Mouse (Mus musculus) CH12.LX (cell line): ENCODE data around the gene Abhd6. TPM values are rescaled to one million over a fixed set of nuclear protein-coding genes. Genes with fewer than 3 reads are reported as not detected.

Source experiments
- DNase-seq: peaks from one replicate; pipeline ENCODE4 v3.0.0-alpha.2; 2013; ENCODE audit errors: extremely low read depth
- H3K27ac ChIP-seq: 2 replicates; pipeline ENCODE4 v1.5.1; 2012; ENCODE audit warnings: low read depth, mild to moderate bottlenecking, control low read depth, moderate library complexity; ENCODE audit not compliant: insufficient read depth
- H3K27me3 ChIP-seq: replicated peaks from 2 replicates; pipeline ENCODE3; 2012; ENCODE audit warnings: inconsistent platforms
- H3K36me3 ChIP-seq, 2 experiments: replicated peaks in 1 of 2; 2 replicates each; pipeline versions ENCODE3 to v1.6.1; 2012; ENCODE audit warnings: inconsistent platforms in 1 of 2, low read length in 1 of 2, mild to moderate bottlenecking in 1 of 2, mixed read lengths in 1 of 2, moderate library complexity in 1 of 2; ENCODE audit not compliant: control insufficient read depth in 1 of 2, insufficient read depth in 1 of 2
- H3K4me1 ChIP-seq, 2 experiments: 2 replicates each; pipeline ENCODE4 v1.6.1; 2012; ENCODE audit warnings: inconsistent platforms in 1 of 2, moderate library complexity in 1 of 2; ENCODE audit not compliant: insufficient read depth in 2 of 2, control insufficient read depth in 1 of 2
- H3K4me2 ChIP-seq: 2 replicates; pipeline ENCODE4 v1.6.1; 2012; ENCODE audit warnings: low read depth, mild to moderate bottlenecking, control low read depth; ENCODE audit not compliant: poor library complexity, insufficient read depth, severe bottlenecking
- H3K4me3 ChIP-seq, 3 experiments: fragments of 150-350 bp in 1 of 3; sonication (generic) in 1 of 3; replicated peaks in 1 of 3; 2 replicates each; pipeline versions ENCODE3 to v1.5.1; 2011 to 2012; ENCODE audit warnings: low read depth in 2 of 3, low read length in 2 of 3, mild to moderate bottlenecking in 2 of 3, moderate library complexity in 2 of 3, control low read depth in 1 of 3, improper control_type of control experiment in 1 of 3, inconsistent platforms in 1 of 3, mixed read lengths in 1 of 3; ENCODE audit not compliant: poor library complexity in 1 of 3
- H3K79me2 ChIP-seq: replicated peaks from 2 replicates; pipeline ENCODE4 v1.6.1; 2012; ENCODE audit warnings: mild to moderate bottlenecking, moderate library complexity; ENCODE audit not compliant: control insufficient read depth, poor library complexity, insufficient read depth, severe bottlenecking; ENCODE audit errors: extremely low read depth
- H3K9ac ChIP-seq: 2 replicates; pipeline ENCODE4 v1.6.1; 2012; ENCODE audit warnings: low read depth, mild to moderate bottlenecking, control low read depth, moderate library complexity; ENCODE audit not compliant: insufficient read depth
- H3K9me3 ChIP-seq: replicated peaks from 2 replicates; pipeline ENCODE3; 2012; ENCODE audit warnings: low read length, inconsistent platforms, mixed read lengths
- BHLHE40 ChIP-seq: IDR thresholded peaks from 2 replicates; pipeline ENCODE4 v1.6.1; 2011; ENCODE audit warnings: mild to moderate bottlenecking, low read depth, low read length, improper control_type of control experiment
- CHD2 ChIP-seq: IDR thresholded peaks from 2 replicates; pipeline ENCODE4 v1.6.1; 2011; ENCODE audit warnings: low read length, improper control_type of control experiment
- CTCF ChIP-seq, 2 experiments: IDR thresholded peaks in 1 of 2; conservative IDR thresholded peaks in 1 of 2; 2 replicates each; pipeline ENCODE4 v1.5.1; 2011 to 2012; ENCODE audit warnings: low read depth in 2 of 2, low read length in 2 of 2, improper control_type of control experiment in 1 of 2, inconsistent platforms in 1 of 2, mild to moderate bottlenecking in 1 of 2, moderate library complexity in 1 of 2
- E2F4 ChIP-seq: IDR thresholded peaks from 2 replicates; pipeline ENCODE4 v1.6.1; 2011; ENCODE audit warnings: low read depth, low read length, improper control_type of control experiment; ENCODE audit not compliant: insufficient replicate concordance
- ELF1 ChIP-seq: IDR thresholded peaks from 2 replicates; pipeline ENCODE4 v1.6.1; 2014; ENCODE audit warnings: low read depth, mild to moderate bottlenecking, inconsistent platforms, low read length, improper control_type of control experiment
- EP300 ChIP-seq: IDR thresholded peaks from 2 replicates; pipeline ENCODE4 v1.6.1; 2011; ENCODE audit warnings: low read length, improper control_type of control experiment
- ETS1 ChIP-seq: conservative IDR thresholded peaks from 2 replicates; pipeline ENCODE4 v1.6.1; 2012; ENCODE audit warnings: low read depth, mild to moderate bottlenecking, inconsistent platforms, low read length, improper control_type of control experiment, moderate library complexity
- HCFC1 ChIP-seq: IDR thresholded peaks from 2 replicates; pipeline ENCODE4 v1.6.1; 2012; ENCODE audit warnings: low read depth, mild to moderate bottlenecking, inconsistent platforms, low read length, improper control_type of control experiment
- IRF4 ChIP-seq: IDR thresholded peaks from 2 replicates; pipeline ENCODE4 v1.6.1; 2014; ENCODE audit warnings: low read depth, mild to moderate bottlenecking, inconsistent platforms, low read length, improper control_type of control experiment
- JUN ChIP-seq: IDR thresholded peaks from 2 replicates; pipeline ENCODE4 v1.6.1; 2011; ENCODE audit warnings: low read depth, mild to moderate bottlenecking, low read length, improper control_type of control experiment, moderate library complexity; ENCODE audit not compliant: insufficient read depth
- KAT2A ChIP-seq: IDR thresholded peaks from 2 replicates; pipeline ENCODE4 v1.6.1; 2012; ENCODE audit warnings: low read length, improper control_type of control experiment, inconsistent platforms; ENCODE audit not compliant: insufficient replicate concordance
- MAFK ChIP-seq: IDR thresholded peaks from 2 replicates; pipeline ENCODE4 v1.6.1; 2011; ENCODE audit warnings: low read length, improper control_type of control experiment; ENCODE audit not compliant: insufficient replicate concordance
- MAX ChIP-seq: IDR thresholded peaks from 2 replicates; pipeline ENCODE4 v1.6.1; 2011; ENCODE audit warnings: low read length, improper control_type of control experiment
- MAZ ChIP-seq: IDR thresholded peaks from 2 replicates; pipeline ENCODE4 v1.6.1; 2012; ENCODE audit warnings: low read depth, mild to moderate bottlenecking, inconsistent platforms, low read length, improper control_type of control experiment, moderate library complexity
- MEF2A ChIP-seq: IDR thresholded peaks from 2 replicates; pipeline ENCODE4 v1.6.1; 2014; ENCODE audit warnings: low read depth, mild to moderate bottlenecking, inconsistent platforms, low read length, improper control_type of control experiment, borderline replicate concordance
- MXI1 ChIP-seq: IDR thresholded peaks from 2 replicates; pipeline ENCODE4 v1.6.1; 2011; ENCODE audit warnings: mild to moderate bottlenecking, low read depth, low read length, improper control_type of control experiment
- MYC ChIP-seq: IDR thresholded peaks from 2 replicates; pipeline ENCODE4 v1.6.1; 2011; ENCODE audit warnings: low read depth, mild to moderate bottlenecking, improper control_type of control experiment, low read length
- NRF1 ChIP-seq: IDR thresholded peaks from 2 replicates; pipeline ENCODE4 v1.6.1; 2014; ENCODE audit warnings: low read depth, mild to moderate bottlenecking, inconsistent platforms, low read length, improper control_type of control experiment, moderate library complexity
- PAX5 ChIP-seq: IDR thresholded peaks from 2 replicates; pipeline ENCODE4 v1.6.1; 2012; ENCODE audit warnings: low read length, inconsistent platforms, mixed read lengths
- POLR2A ChIP-seq: IDR thresholded peaks from 2 replicates; pipeline ENCODE4 v1.6.1; 2011; ENCODE audit warnings: low read depth, mild to moderate bottlenecking, improper control_type of control experiment, low read length
- RCOR1 ChIP-seq: conservative IDR thresholded peaks from 2 replicates; pipeline ENCODE4 v1.6.1; 2012; ENCODE audit warnings: low read depth, mild to moderate bottlenecking, inconsistent platforms, low read length, improper control_type of control experiment
- TBP ChIP-seq: conservative IDR thresholded peaks from 2 replicates; pipeline ENCODE4 v1.6.1; 2011; ENCODE audit warnings: low read depth, low read length, improper control_type of control experiment
- TCF12 ChIP-seq: IDR thresholded peaks from 2 replicates; pipeline ENCODE4 v1.6.1; 2014; ENCODE audit warnings: low read depth, mild to moderate bottlenecking, inconsistent platforms, low read length, improper control_type of control experiment
- ZC3H11A ChIP-seq: IDR thresholded peaks from 2 replicates; pipeline ENCODE4 v1.6.1; 2012; ENCODE audit warnings: low read depth, mild to moderate bottlenecking, inconsistent platforms, low read length, improper control_type of control experiment
- ZKSCAN1 ChIP-seq: IDR thresholded peaks from 2 replicates; pipeline ENCODE4 v1.6.1; 2012; ENCODE audit warnings: low read depth, inconsistent platforms, low read length, improper control_type of control experiment, borderline replicate concordance
- ZMIZ1 ChIP-seq: IDR thresholded peaks from 2 replicates; pipeline ENCODE4 v1.6.1; 2012; ENCODE audit warnings: low read depth, mild to moderate bottlenecking, inconsistent platforms, low read length, improper control_type of control experiment
- dilution Hi-C: fragments of 300-500 bp; cut with MboI; formaldehyde crosslinking; loops from 2 replicates; pipeline ENCODE4 v1.14.3; 2020; ENCODE audit warnings: low sequenced_read_pairs; ENCODE audit not compliant: extremely low pct_unique_long_range_greater_than_20kb, extremely low pct_ligation_motif_present
- in situ Hi-C: fragments of 300-500 bp; cut with MboI; formaldehyde crosslinking; loops from 3 replicates; pipeline ENCODE4 v1.14.3; 2019; ENCODE audit warnings: low sequenced_read_pairs, low pct_ligation_motif_present, low pct_unique_long_range_greater_than_20kb, mixed read lengths
- polyA plus RNA-seq: library from polyadenylated mRNA; unstranded; fragments of >175 nt; gene quantifications from 2 replicates; pipeline ENCODE4 v1.2.1, GENCODE M21; 2012; ENCODE audit warnings: low read depth; ENCODE audit not compliant: insufficient read length
- total RNA-seq, 2 experiments: library from RNA; depleted of rRNA; stranded (reverse); fragments of 300-350 nt in 1 of 2; fragments of >200 nt in 1 of 2; gene quantifications; 2 replicates each; pipeline ENCODE4 v1.2.3; 2012 to 2014

Abhd6 gene
- total and polyA plus RNA-seq, 3 experiments = 31.9 to 55.9 (median 36.0) TPM

GRCm38 (mm10) chr14:8016951-8017350 is 14.2 kb downstream of the Abhd6 start:
- in situ Hi-C loops = no loop called here
- peaks cover 4% of the 10 kb centered on the region for H3K9me3 ChIP-seq
- TF ChIP-seq ETS1 (no peak), ZMIZ1 (no peak), CTCF (conservative IDR thresholded peaks at IDR 0.05 in 1 of 2, IDR thresholded peaks at IDR 0.05 in 1 of 2; ENCODE audit: low read depth in 2 of 2, low read length in 2 of 2) (no peak), NRF1 (no peak), ELF1 (no peak), ZKSCAN1 (no peak), RCOR1 (no peak), MAFK (no peak), KAT2A (no peak), MAX (no peak), PAX5 (no peak)
- no peak for DNase-seq
- dilution Hi-C loops = no loop called here
- H3K79me2 ChIP-seq = peaks cover 3% of the 10 kb centered on the region; the same call in 1 of the 2 replicates
- H3K4me3 ChIP-seq = no peak overlapping the region
- H3K27me3 ChIP-seq = no peaks in the 10 kb centered on the region
- H3K4me2 ChIP-seq = no peak overlapping the region
- H3K27ac ChIP-seq = no peak overlapping the region; the same call in 1 of the 2 replicates
- peaks cover 6 to 17% of the 10 kb centered on the region in 2 experiments for H3K4me1 ChIP-seq
- H3K9ac ChIP-seq = no peak overlapping the region
- peaks cover 3 to 29% of the 10 kb centered on the region in 2 experiments for H3K36me3 ChIP-seq

DNA sequence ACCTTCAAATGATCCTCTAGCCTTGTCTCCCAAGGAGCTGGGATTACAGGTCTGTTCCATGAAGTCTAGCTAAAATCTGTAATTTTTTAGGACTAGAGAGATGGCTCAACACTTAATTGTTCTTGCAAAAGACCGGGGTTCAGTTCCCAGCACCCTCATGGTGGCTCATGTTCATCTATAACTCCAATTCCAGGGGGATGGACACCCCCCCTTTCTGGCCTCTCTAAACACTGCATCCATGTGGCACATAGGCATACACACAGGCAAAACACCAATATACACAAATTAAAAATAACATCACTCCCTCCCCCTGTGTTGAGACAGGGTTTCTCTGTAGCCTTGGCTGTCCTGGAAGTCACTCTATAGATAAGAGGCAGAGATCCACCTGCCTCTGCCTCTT is 17.3 kb downstream of the Abhd6 start:
- TF ChIP-seq TCF12 (no peak), KAT2A (no peak), RCOR1 (no peak), MXI1 (no peak)
- no peaks in the 10 kb centered on the region for H3K79me2 ChIP-seq
- peaks cover 3 to 35% of the 10 kb centered on the region in 2 experiments for H3K36me3 ChIP-seq
- DNase-seq = no peak
- H3K27me3 ChIP-seq = no peaks in the 10 kb centered on the region
- no peak overlapping the region for H3K4me3 ChIP-seq
- dilution Hi-C loops = no loop called here
- H3K9me3 ChIP-seq = peaks cover 4% of the 10 kb centered on the region
- H3K9ac ChIP-seq = no peak overlapping the region
- H3K27ac ChIP-seq = no peak overlapping the region
- in situ Hi-C loops = no loop called here
- H3K4me1 ChIP-seq = peaks cover 2 to 14% of the 10 kb centered on the region in 2 experiments; a peak in 2 of 4 replicates
- H3K4me2 ChIP-seq = no peak overlapping the region

GRCm38 (mm10) chr14:8020546-8020945 is 17.8 kb downstream of the Abhd6 start:
- no peaks in the 10 kb centered on the region for H3K79me2 ChIP-seq
- peaks cover 3 to 39% of the 10 kb centered on the region in 2 experiments for H3K36me3 ChIP-seq
- no peak for DNase-seq
- no peak overlapping the region for H3K9ac ChIP-seq
- dilution Hi-C loops = no loop called here
- no peak overlapping the region for H3K4me2 ChIP-seq
- peaks cover 4% of the 10 kb centered on the region for H3K9me3 ChIP-seq
- no peak overlapping the region for H3K27ac ChIP-seq
- H3K4me1 ChIP-seq = peaks cover 2 to 14% of the 10 kb centered on the region in 2 experiments; a peak in 2 of 4 replicates
- H3K27me3 ChIP-seq = no peaks in the 10 kb centered on the region
- in situ Hi-C loops = no loop called here
- H3K4me3 ChIP-seq = no peak overlapping the region
- TF ChIP-seq NRF1 (no peak), ZC3H11A (no peak), MYC (no peak), MAZ (no peak), BHLHE40 (no peak), POLR2A (no peak), ETS1 (no peak), MEF2A (no peak), ZKSCAN1 (no peak), CHD2 (no peak), MAFK (no peak), HCFC1 (no peak), EP300 (no peak), E2F4 (no peak), TCF12 (no peak), IRF4 (no peak), TBP (no peak), JUN (no peak), ELF1 (no peak)
